Mouse (Mus musculus) embryonic fibroblast, embryonic 13.5 days (primary cell): ENCODE measurements around the gene Olfr1359. TPM values are rescaled to one million over a fixed set of nuclear protein-coding genes. Genes with fewer than 3 reads are reported as not detected.
"Not testable (repeated sequence)": the region's sequence is repeated elsewhere in the genome, so short reads cannot be mapped to it uniquely, and the experiment has no call there.

ENCODE experiments used
- H3K27ac ChIP-seq: 2 replicates; pipeline ENCODE4 v1.5.1; 2012; ENCODE audit warnings: low read length, control low read depth, inconsistent platforms; ENCODE audit not compliant: insufficient read depth
- H3K4me1 ChIP-seq: 2 replicates; pipeline ENCODE4 v1.6.1; 2011; ENCODE audit warnings: low read length; ENCODE audit not compliant: control insufficient read depth, insufficient read depth
- H3K4me3 ChIP-seq: 2 replicates; pipeline ENCODE4 v1.5.1; 2011; ENCODE audit warnings: mild to moderate bottlenecking, control low read depth, low read length; ENCODE audit not compliant: insufficient read depth
- CTCF ChIP-seq: IDR thresholded peaks from 2 replicates; pipeline ENCODE4 v1.5.1; 2011; ENCODE audit warnings: mild to moderate bottlenecking, control low read depth, low read length, moderate library complexity, borderline replicate concordance; ENCODE audit not compliant: insufficient read depth
- POLR2A ChIP-seq: IDR thresholded peaks from 2 replicates; pipeline ENCODE4 v1.6.1; 2011; ENCODE audit warnings: low read depth, mild to moderate bottlenecking, control low read depth, low read length, moderate library complexity
- polyA plus RNA-seq: library from polyadenylated mRNA; stranded (reverse); fragments of >200 nt; gene quantifications from 2 replicates; pipeline ENCODE4 v1.2.4, GENCODE M21; 2011; ENCODE audit warnings: low read depth; ENCODE audit not compliant: missing spikeins, insufficient read length

Olfr1359 gene
- polyA plus RNA-seq, 1 experiment = not detected

GRCm38 (mm10) chr13:21715864-21716539 lies 18.1 kb downstream of the Olfr1359 start, which contains the start of the genes Hist1h2bl and Hist1h2ai:
Gene Hist1h2bl, minus strand, starts transcription at chr13:21716143.
Gene Hist1h2ai, plus strand, starts transcription at chr13:21716422.
- Histone ChIP-seq H3K4me1 (peaks cover 13% of the 10 kb centered on the region; the same call in 1 of the 2 replicates), H3K27ac (peak within 1 kb of the TSS; percentile 82), H3K4me3 (peak within 1 kb of the TSS; percentile 52)
- peak; percentile 83 for TF ChIP-seq POLR2A

DNA sequence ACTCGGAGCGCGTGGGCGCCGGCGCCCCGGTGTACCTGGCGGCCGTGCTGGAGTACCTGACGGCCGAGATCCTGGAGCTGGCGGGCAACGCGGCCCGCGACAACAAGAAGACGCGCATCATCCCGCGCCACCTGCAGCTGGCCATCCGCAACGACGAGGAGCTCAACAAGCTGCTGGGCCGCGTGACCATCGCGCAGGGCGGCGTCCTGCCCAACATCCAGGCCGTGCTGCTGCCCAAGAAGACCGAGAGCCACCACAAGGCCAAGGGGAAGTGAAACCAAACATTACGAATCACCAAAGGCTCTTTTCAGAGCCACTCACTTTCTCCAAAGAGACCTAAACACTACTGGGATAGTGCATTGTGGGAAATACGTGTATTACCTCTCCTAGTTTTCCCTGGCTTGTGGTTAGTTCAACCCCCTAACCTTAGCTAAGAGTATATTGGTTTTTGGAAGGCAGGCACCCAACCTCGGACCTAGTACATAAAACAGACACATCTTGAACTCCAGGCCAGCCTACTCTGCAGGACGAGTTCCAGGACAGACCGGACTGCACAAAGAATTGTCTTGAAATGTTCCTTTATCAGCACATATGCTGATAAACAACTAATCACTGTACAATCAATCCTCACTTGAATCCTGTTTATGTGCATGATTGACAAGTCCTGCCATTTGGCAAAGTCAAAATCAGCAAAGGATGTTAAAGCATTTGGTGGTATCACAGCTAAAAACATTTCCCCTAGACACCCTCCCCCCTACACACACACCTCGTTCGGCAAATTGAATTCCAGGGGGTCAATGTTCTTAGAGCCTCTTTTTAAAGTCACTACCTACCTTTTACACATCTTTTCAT lies 18.9 kb downstream of the Olfr1359 start:
- Histone ChIP-seq H3K4me3 (peak overlapping the region; percentile 37), H3K4me1 (peaks cover 13% of the 10 kb centered on the region; the same call in 1 of the 2 replicates), H3K27ac (peak overlapping the region; percentile 54)
- TF ChIP-seq POLR2A = peak; percentile 81

GRCm38 (mm10) chr13:21717397-21718357 lies 19.8 kb downstream of the Olfr1359 start, which contains the start of gene Hist1h3h:
Gene Hist1h3h, plus strand, starts transcription at chr13:21717659.
- TF ChIP-seq POLR2A = peak; percentile 87
- peaks cover 13% of the 10 kb centered on the region; the same call in 1 of the 2 replicates for H3K4me1 ChIP-seq
- peak within 1 kb of the TSS; percentile 80 for H3K27ac ChIP-seq
- H3K4me3 ChIP-seq = peak within 1 kb of the TSS; percentile 55

GRCm38 (mm10) chr13:21718381-21719080 lies 20.6 kb downstream of the Olfr1359 start:
- TF ChIP-seq POLR2A (peak; percentile 89), CTCF (no peak)
- peak overlapping the region; percentile 50 for H3K4me3 ChIP-seq
- H3K4me1 ChIP-seq = peaks cover 13% of the 10 kb centered on the region; the same call in 1 of the 2 replicates
- H3K27ac ChIP-seq = peak overlapping the region; percentile 54

GRCm38 (mm10) chr13:21721107-21721756 lies 23.3 kb downstream of the Olfr1359 start:
- Histone ChIP-seq H3K27ac (peak overlapping the region; percentile 53), H3K4me3 (peak overlapping the region; percentile 33)
- not testable (repeated sequence) for H3K4me1 ChIP-seq

DNA sequence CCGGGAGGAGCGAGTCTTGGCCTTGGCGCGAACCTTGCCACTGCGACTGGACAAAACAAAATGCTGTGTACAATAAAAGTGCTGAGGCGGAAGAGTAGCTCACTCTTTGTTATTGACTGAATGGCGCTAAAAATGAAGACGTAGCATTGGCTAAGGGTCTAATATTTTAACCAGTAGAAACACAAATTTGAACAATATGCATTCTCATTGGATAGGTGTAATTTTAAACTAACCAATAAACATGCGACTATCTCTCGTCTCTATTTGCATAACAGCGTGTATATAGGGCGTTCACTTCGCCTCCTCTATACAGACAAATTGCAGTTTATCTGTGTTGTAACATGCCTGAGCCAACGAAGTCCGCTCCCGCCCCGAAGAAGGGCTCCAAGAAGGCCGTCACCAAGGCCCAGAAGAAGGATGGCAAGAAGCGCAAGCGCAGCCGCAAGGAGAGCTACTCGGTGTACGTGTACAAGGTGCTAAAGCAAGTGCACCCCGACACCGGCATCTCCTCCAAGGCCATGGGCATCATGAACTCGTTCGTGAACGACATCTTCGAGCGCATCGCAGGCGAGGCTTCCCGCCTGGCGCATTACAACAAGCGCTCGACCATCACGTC lies 24.0 kb downstream of the Olfr1359 start, which contains the start of gene Hist1h2bm:
TSS of gene Hist1h2bm (plus strand) at position 288 of the 616 bp plus-strand sequence.
- H3K27ac ChIP-seq = peak within 1 kb of the TSS; percentile 56
- peak within 1 kb of the TSS; percentile 33 for H3K4me3 ChIP-seq
- peak; percentile 94 for TF ChIP-seq POLR2A
- H3K4me1 ChIP-seq = not testable (repeated sequence)

GRCm38 (mm10) chr13:21722373-21722925 lies 24.5 kb downstream of the Olfr1359 start:
- Histone ChIP-seq H3K4me1 (peaks cover 7% of the 10 kb centered on the region; the same call in 1 of the 2 replicates), H3K4me3 (no peak overlapping the region), H3K27ac (peak overlapping the region; percentile 56)
- TF ChIP-seq CTCF (no peak), POLR2A (peak; percentile 54; the same call in 1 of the 2 replicates)

DNA sequence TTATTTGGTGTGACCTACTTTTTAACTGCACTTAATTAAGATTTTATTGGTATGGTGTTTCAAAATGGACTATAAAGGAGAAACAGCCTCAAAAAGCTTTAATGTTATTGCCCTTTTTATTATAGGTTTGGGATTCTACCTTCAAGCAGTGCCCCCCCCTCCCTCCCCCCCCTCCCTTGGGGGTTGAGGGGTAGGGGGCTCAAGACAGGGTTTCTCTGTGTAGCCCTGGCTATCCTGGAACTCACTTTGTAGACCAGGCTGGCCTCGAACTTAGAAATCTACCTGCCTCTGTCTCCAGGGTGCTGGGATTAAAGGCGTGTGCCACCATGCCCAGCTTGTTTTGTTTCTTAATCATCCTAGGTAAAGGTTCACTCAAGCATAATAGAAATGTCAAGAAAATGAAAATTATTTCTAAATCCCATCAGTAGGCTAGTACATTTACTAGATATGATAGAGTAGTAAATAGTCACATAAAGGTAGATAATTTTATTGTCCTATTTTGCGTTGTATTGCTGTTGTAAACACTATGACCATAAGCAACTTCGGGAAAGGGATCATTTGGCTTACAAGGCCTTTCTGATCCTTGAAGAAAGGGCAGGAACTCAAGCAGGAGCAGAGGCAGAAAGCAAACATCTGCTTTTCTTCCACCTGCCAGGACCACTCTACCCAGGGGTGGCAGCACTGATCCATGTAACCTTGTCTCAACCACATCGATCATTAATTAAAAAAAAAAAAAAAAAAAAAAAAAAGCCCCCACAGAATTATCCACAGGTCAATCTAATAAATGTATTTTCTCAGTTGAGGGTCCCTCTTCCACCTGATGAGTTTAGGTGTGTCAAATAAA lies 25.3 kb downstream of the Olfr1359 start:
- Histone ChIP-seq H3K4me1 (peaks cover 7% of the 10 kb centered on the region; the same call in 1 of the 2 replicates), H3K4me3 (no peak overlapping the region), H3K27ac (no peak overlapping the region)
- TF ChIP-seq POLR2A (no peak), CTCF (no peak)
